Mouse (Mus musculus) neural tube, embryonic 11.5 days (tissue): Measurements from ENCODE around the gene Dcun1d2. TPM values are rescaled to one million over a fixed set of nuclear protein-coding genes. Genes with fewer than 3 reads are reported as not detected.
A peak's percentile ranks its signal among the peaks of the same experiment; 100 is the strongest.

Experiments used
- ATAC-seq: fragments of 200-750 bp; cut with Nextera tagmentation; 2 replicates; pipeline ENCODE4 v1.8.0; 2017; ENCODE audit warnings: moderate number of reproducible peaks, mild to moderate bottlenecking, moderate TSS enrichment, moderate library complexity; ENCODE audit not compliant: insufficient read depth, low FRiP score, low TSS enrichment
- DNase-seq: peaks from one replicate; pipeline ENCODE4 v3.0.0-alpha.2; 2015; ENCODE audit warnings: low spot score
- H3K27ac ChIP-seq: fragments of 300-500 bp; sonication (generic); 2 replicates; pipeline ENCODE4 v1.5.1; 2014; ENCODE audit warnings: low read depth, mild to moderate bottlenecking, low read length
- H3K27me3 ChIP-seq: fragments of 300-500 bp; sonication (generic); 2 replicates; pipeline ENCODE4 v1.6.1; 2014; ENCODE audit warnings: mild to moderate bottlenecking, low read length, mixed read lengths; ENCODE audit not compliant: control insufficient read depth, insufficient read depth
- H3K36me3 ChIP-seq: fragments of 300-500 bp; sonication (generic); 2 replicates; pipeline ENCODE4 v1.6.1; 2014; ENCODE audit warnings: mild to moderate bottlenecking, low read length, moderate library complexity, mixed read lengths; ENCODE audit not compliant: control insufficient read depth, insufficient read depth
- H3K4me1 ChIP-seq: fragments of 300-500 bp; sonication (generic); 2 replicates; pipeline ENCODE4 v1.6.1; 2014; ENCODE audit warnings: low read length, mixed read lengths; ENCODE audit not compliant: control insufficient read depth, insufficient read depth
- H3K4me2 ChIP-seq: fragments of 300-500 bp; sonication (generic); 2 replicates; pipeline ENCODE4 v1.6.1; 2014; ENCODE audit warnings: low read depth, mild to moderate bottlenecking, moderate library complexity
- H3K4me3 ChIP-seq: fragments of 300-500 bp; sonication (generic); 2 replicates; pipeline ENCODE4 v1.5.1; 2014; ENCODE audit warnings: low read depth, low read length
- H3K9ac ChIP-seq: fragments of 300-500 bp; sonication (generic); 2 replicates; pipeline ENCODE4 v1.6.1; 2014; ENCODE audit warnings: mild to moderate bottlenecking, low read length
- H3K9me3 ChIP-seq: fragments of 300-500 bp; sonication (generic); 2 replicates; pipeline ENCODE4 v1.6.1; 2016; ENCODE audit warnings: low read length; ENCODE audit not compliant: control insufficient read depth
- WGBS: fragments of 180-500 bp; shearing (Covaris S2); extraction: QIAGEN DNeasy Blood & Tissue Kit; methylation state at CpG from one replicate; pipeline ENCODE4 v1.1.7; 2014; 5-methylcytosine and 5-hydroxymethylcytosine counted together
- polyA plus RNA-seq: library from polyadenylated mRNA; unstranded; fragments of >200 nt; fragmentation: Nextera tagmentation; extraction: Ambion mirVana; gene quantifications from 2 replicates; pipeline ENCODE4 v1.2.1, GENCODE M21; 2014

Dcun1d2 gene
- polyA plus RNA-seq, 1 experiment from 2014 or later, result 36.5 TPM

DNA sequence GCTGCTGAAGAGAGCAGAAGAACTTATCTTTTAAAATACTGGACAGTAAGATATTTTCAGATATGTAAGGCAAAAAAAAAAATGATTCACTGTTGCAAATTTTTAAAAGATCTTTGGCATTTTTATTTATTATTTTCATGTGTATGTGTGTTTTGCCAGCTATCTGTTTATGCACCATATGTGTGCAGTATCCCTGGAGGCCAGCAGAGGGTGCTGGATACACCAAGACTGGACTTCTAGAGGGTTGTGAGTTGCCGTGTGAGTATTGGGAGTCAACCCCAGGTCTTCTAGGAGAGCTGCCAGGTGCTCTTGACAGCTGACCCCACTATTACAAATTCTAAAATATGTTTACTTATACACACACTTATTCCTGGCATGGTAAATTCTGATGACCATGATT lies 4.7 kb downstream of the Dcun1d2 start:
- Histone ChIP-seq H3K4me2 (no peak overlapping the region), H3K4me3 (no peak overlapping the region), H3K36me3 (no peaks in the 10 kb centered on the region; the same call in 1 of the 2 replicates), H3K4me1 (peaks cover 7% of the 10 kb centered on the region), H3K9me3 (no peaks in the 10 kb centered on the region), H3K27ac (no peak overlapping the region), H3K9ac (no peak overlapping the region), H3K27me3 (no peaks in the 10 kb centered on the region)
- no peak for DNase-seq
- 89% methylated on average over 1 of the region's 1 CpGs for WGBS
- ATAC-seq, result no peak

DNA sequence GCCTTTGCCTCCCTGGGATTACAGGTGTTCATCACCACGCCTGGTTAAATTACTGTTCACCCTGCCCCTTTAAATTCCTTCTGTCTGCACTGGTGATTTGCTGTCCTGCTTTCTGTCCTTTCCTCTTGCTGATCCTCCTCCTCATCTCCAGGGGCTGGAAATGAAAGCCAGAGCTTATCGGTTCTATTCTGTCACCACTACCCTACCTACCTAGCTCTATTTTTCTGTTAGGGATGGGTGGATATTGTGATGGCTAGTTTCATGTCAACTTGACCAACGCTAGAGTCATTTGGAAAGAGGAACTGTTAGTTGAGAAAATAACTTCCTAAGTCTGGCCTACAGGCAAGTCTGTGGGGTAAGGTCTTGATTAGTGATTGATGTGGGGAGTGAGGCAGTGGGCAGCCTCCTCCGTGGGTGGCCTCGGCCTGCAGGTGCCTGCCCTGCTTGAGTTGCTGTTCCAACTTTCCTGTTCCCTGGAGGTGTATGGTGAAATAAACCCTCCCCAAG lies 10.9 kb downstream of the Dcun1d2 start:
- H3K4me1 ChIP-seq, result no peaks in the 10 kb centered on the region
- no peak overlapping the region for H3K4me3 ChIP-seq
- H3K9me3 ChIP-seq, result no peaks in the 10 kb centered on the region
- no peaks in the 10 kb centered on the region for H3K27me3 ChIP-seq
- H3K4me2 ChIP-seq, result no peak overlapping the region
- H3K9ac ChIP-seq, result no peak overlapping the region
- DNase-seq, result no peak
- WGBS, result 81% methylated on average over 5 of the region's 5 CpGs
- H3K27ac ChIP-seq, result no peak overlapping the region
- no peak for ATAC-seq
- no peaks in the 10 kb centered on the region; the same call in 1 of the 2 replicates for H3K36me3 ChIP-seq

DNA sequence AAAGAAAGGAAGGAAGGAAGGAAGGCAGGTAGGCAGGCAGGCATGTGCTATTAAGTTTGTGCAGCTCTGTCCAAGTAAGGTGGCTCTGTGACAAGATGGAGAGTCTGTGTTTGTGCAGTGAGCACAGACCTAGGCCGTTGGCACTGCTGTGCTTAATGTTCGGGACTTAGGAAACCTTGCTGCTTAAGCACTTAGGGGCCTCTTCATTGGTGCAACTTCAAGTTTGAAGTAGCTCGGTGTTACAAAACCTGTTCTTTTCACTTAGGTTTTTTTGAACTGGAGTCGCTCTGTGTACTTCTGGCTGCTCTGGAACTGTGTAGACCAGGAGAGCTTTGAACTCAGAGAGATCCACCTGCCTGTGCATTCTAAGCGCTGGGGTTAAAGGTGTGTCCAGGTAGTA lies 15.1 kb downstream of the Dcun1d2 start:
- Histone ChIP-seq H3K4me2 (no peak overlapping the region), H3K4me1 (no peaks in the 10 kb centered on the region), H3K27ac (no peak overlapping the region), H3K9me3 (no peaks in the 10 kb centered on the region), H3K36me3 (0 out of 2 replicates have a peak, but pooled peaks cover 2% of the 10 kb centered on the region), H3K9ac (no peak overlapping the region), H3K4me3 (no peak overlapping the region), H3K27me3 (no peaks in the 10 kb centered on the region)
- WGBS, result 85% methylated on average over 5 of the region's 5 CpGs
- ATAC-seq (no peak), DNase-seq (no peak)

DNA sequence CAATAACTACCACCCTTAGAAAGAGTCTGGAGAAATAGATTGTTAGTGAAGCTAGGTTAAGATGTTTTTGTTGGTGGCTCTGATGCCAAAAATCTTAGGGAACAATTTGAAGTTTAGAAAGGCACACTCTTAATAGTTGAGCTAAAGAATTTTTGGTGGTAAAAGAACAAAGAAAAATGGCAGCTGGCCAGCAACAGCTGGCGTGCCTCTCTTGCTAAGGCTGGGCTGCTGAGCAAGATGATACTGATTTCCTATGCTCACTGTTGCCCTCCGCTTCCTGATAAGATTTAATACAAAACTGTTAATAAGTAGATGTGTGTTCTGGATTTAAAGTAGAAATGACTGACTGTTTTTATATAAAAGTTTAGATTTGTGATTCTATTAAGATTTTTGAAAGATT lies 20.4 kb downstream of the Dcun1d2 start:
- H3K4me2 ChIP-seq, result no peak overlapping the region
- 0 out of 2 replicates have a peak, but pooled peaks cover 2% of the 10 kb centered on the region for H3K36me3 ChIP-seq
- WGBS, result 92% methylated on average over 2 of the region's 2 CpGs
- H3K27me3 ChIP-seq, result no peaks in the 10 kb centered on the region
- no peak for DNase-seq
- no peak overlapping the region for H3K9ac ChIP-seq
- H3K9me3 ChIP-seq, result no peaks in the 10 kb centered on the region
- no peaks in the 10 kb centered on the region for H3K4me1 ChIP-seq
- no peak overlapping the region for H3K27ac ChIP-seq
- no peak overlapping the region for H3K4me3 ChIP-seq
- no peak for ATAC-seq

DNA sequence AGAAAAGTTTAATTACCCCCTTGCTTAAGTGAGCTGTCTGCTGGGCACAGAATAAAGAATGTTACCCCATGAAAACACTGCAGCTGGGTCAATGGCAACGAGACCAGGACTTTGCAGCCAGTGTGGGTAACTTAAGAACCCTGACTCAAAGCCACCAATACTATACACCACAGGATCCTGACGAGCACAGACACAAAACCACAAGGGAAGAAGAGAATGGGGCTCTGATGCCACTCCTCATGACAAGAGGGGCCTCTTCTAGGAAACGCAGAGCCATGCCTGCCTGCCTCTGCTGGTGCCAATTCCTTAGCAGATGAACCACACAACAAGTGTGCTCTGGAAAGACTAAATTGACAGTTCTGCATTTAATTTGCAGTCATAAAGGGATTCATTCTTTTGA lies 24.6 kb downstream of the Dcun1d2 start:
- Histone ChIP-seq H3K27me3 (no peaks in the 10 kb centered on the region), H3K4me3 (no peak overlapping the region), H3K27ac (no peak overlapping the region), H3K4me1 (no peaks in the 10 kb centered on the region), H3K4me2 (no peak overlapping the region), H3K36me3 (no peaks in the 10 kb centered on the region; the same call in 1 of the 2 replicates), H3K9me3 (no peaks in the 10 kb centered on the region), H3K9ac (no peak overlapping the region)
- DNase-seq, result no peak
- no peak for ATAC-seq
- WGBS, result 81% methylated on average over 3 of the region's 3 CpGs

DNA sequence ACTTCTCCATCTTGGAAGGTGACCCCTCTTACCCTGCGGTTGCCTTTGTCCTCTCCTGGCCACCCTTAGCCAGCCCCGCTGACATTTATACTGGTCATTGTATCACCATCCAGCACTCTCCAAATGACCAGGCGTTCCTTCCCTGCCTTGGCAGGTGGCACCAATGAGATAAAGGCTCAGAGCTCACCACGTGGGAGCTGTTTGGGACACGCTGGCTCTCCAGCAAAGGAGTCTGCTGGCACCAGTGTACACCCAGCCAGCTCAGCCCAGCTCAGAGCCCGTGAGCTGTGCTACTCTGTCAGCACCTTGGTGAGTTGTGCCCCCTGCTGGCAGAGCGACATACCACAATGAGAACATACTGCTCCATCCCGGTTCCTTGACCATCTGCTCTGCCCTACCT lies 33.9 kb downstream of the Dcun1d2 start, which contains the start of gene Adprhl1:
Adprhl1 (minus strand) TSS at position 144 of the 400 bp plus-strand sequence.
- no peaks in the 10 kb centered on the region for H3K27me3 ChIP-seq
- WGBS, result 37% methylated on average over 8 of the region's 8 CpGs
- no peaks in the 10 kb centered on the region for H3K4me1 ChIP-seq
- H3K4me3 ChIP-seq, result no peak within 1 kb of the TSS
- no peak within 1 kb of the TSS for H3K27ac ChIP-seq
- peak; percentile 58 for DNase-seq
- no peaks in the 10 kb centered on the region for H3K9me3 ChIP-seq
- 0 out of 2 replicates have a peak, but pooled peaks have one; percentile 45 for ATAC-seq
- no peaks in the 10 kb centered on the region for H3K36me3 ChIP-seq
- no peak within 1 kb of the TSS for H3K9ac ChIP-seq
- H3K4me2 ChIP-seq, result no peak within 1 kb of the TSS

DNA sequence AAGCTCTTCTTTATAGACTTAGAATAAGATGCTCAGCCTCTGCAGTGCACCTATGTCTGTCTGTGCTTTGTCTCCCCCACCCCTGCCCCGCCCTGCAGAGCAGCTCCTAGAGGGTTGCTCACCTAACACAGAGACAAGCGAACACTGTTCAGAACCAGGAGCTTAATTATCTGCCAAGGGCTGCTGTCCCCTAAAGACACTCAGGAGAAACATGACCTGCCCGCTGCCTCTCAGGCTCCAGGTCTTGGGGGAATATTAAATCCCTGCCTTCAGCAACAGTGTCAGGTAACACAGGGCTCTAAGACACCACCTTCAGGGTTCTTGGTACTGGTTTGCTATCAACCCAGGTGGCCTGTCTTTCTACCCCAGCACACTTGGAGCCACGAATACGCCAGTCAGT lies 34.5 kb downstream of the Dcun1d2 start:
- no peak overlapping the region for H3K9ac ChIP-seq
- DNase-seq (no peak), ATAC-seq (no peak)
- H3K4me1 ChIP-seq, result no peaks in the 10 kb centered on the region
- H3K4me2 ChIP-seq, result no peak overlapping the region
- 84% methylated on average over 5 of the region's 5 CpGs for WGBS
- no peaks in the 10 kb centered on the region for H3K36me3 ChIP-seq
- H3K9me3 ChIP-seq, result no peaks in the 10 kb centered on the region
- H3K27me3 ChIP-seq, result no peaks in the 10 kb centered on the region
- H3K4me3 ChIP-seq, result no peak overlapping the region
- H3K27ac ChIP-seq, result no peak overlapping the region

DNA sequence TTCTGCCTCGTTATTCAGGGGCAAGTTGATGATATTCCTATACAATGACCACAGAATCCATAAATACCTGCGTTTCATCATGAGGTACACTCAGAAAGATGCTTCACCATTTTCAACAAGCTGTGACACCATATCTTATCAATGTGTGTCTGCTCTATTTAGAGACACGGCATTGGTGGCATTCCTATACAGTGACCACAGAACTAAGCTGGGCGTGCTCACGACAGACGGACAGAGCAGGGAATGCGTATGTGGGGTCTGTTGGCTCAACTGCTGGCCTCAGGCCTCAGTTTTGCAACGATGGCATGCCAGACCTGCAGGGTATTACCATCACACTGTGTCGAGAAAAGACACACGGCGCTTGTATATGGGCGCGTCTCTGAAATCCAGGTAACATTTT lies 35.1 kb downstream of the Dcun1d2 start:
- Histone ChIP-seq H3K27ac (no peak overlapping the region), H3K27me3 (no peaks in the 10 kb centered on the region), H3K4me2 (no peak overlapping the region), H3K9me3 (no peaks in the 10 kb centered on the region), H3K4me3 (no peak overlapping the region), H3K4me1 (no peaks in the 10 kb centered on the region), H3K36me3 (no peaks in the 10 kb centered on the region), H3K9ac (no peak overlapping the region)
- DNase-seq, result no peak
- WGBS, result 94% methylated on average over 13 of the region's 13 CpGs
- no peak for ATAC-seq

DNA sequence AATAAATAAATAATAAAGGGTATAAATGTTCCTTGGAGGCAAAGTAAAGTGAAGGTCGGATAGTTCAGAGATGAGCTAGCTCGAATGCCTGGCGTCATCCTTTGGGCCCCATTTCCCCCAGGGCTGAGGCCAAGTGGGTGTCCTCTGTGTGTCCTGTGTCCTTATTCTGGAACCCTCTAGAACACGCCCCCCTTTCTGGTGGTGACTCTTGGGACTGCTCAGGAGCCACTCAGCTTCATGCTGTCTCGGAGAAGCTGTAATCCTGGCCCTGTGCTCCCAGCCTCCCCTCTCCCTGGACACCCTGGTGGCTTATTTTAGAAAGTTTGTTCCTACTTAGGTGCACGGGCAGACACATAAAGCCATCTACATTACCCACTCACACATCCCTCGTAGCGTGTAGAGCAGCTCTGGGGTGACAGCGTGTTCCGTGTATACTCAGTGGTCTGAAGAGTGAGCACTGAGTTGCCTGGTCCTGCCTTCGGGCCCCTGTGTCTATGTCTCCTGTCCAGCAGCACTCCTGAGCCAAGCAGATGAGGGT lies 43.5 kb downstream of the Dcun1d2 start:
- no peak for ATAC-seq
- Histone ChIP-seq H3K4me2 (no peak overlapping the region), H3K36me3 (no peaks in the 10 kb centered on the region), H3K4me1 (no peaks in the 10 kb centered on the region), H3K27ac (no peak overlapping the region), H3K27me3 (no peaks in the 10 kb centered on the region), H3K9me3 (no peaks in the 10 kb centered on the region), H3K9ac (no peak overlapping the region), H3K4me3 (no peak overlapping the region)
- 94% methylated on average over 11 of the region's 11 CpGs for WGBS
- no peak for DNase-seq
